Mouse (Mus musculus): ENCODE data around the gene Cotl1.
"Not testable (repeated sequence)": the region's sequence is repeated elsewhere in the genome, so short reads cannot be mapped to it uniquely, and the experiment has no call there.

Cotl1 gene

DNA sequence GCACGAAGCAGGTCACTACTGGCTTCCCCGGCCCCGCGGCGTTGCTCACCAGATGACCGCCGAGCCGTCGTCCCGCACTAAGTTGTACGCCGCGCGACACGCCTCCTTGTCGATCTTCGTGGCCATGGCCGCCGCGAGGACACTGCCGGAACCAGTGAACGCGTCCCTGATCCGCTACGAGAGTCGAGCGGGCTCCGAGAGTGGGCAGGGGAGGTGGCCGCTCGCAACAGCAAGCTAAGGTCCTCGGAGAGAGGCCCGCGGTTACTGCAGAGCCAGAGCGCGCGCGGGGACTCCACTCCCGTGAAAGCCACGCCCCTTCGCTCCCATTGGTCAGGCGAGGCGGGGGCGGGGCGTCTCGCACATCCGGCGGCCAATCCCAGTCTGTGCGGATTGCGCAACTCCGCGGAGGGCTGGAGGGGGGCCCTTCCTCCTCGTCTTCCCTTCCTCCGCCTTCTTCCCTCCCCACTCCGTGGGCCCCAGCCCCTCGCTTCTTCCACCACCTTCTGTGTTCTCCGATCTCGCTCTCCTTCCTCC is at the start of gene Cotl1:
Gene Cotl1 (minus strand): TSS at position 270 of the 534 bp plus-strand sequence.
- DNase-seq (ENCODE audit: low read depth, low spot score): peak; percentile 90

DNA sequence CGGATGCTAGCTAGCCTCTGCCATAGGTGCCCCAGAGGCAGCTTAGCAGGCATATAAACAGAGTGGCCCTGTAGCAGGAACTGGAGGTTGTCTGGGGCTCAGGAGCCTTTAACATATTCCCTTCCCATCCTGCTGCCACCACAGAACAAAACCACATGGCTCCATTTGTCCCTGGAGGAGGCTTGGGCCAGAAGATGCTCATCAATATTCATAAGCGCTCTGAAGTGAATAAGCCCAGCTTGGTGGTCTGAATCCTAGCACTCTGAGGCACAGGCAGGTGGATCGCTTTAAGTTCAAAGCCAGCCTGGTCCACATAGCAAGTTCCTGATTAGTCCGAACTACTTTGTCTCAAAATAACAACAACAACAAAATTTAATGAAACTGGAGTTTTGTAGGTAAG is 47.7 kb upstream of the Cotl1 start:
- DNase-seq (ENCODE audit: low read depth, low spot score): no peak

DNA sequence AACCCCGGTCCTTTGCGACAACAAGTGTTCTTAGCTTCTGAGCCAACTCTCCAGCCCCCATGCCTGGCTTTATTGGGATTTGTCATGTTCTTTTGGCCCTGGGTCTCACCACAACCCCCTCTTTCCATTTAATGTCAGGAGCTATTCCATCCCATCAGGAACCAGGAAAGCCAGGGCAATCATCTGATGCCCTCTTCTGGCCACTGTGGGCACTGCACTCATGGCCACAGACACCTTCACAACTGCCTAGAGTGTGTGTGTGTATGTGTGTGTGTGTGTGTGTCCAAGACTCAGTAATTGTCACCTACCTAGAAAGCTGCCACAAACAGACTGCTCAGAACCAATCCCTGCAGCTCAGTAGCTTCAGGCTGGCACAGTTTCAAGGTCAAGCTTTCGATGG is 46.8 kb upstream of the Cotl1 start:
- DNase-seq (ENCODE audit: low read depth, low spot score): no peak

DNA sequence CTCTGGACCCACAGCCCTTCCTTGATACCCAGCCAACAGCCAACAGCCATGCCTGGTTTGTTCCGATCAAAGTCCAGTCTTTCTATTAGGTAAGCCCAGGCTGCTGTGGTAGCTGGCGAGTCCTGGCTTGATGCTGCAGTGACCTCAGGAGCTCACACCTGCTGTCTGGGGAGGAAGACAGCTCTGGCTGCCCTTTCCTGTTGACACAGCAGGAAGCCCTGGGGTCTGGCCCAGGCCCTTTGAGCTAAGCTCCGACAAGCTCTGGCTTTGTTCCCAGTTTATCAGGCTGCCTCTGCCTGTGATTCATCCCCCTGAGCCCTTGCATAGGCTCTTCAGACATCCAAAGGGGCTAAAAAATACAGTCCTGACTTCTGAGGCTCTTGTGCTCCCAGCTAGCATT is 45.3 kb upstream of the Cotl1 start:
- DNase-seq (ENCODE audit: low read depth, low spot score): no peak

DNA sequence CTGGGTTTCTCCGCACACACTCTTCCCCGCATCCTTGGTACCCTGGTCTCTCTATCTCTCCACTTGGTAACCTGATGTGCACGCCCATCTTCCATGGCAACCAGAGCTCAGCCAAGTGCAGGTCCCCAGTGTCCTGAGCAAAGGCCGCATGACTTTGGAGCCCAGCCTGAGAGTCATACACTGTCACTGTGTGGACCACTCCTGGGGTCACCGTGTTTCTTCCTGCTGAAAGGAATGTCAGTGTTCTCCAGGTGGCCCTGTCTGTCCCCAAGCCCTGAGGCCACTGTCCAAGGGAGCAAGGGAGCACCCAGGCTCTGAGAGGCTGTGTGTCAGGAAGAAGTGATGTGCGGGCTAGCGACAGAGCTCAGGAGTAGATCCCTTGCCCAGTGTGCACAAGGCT is 42.9 kb upstream of the Cotl1 start:
- no peak for DNase-seq (ENCODE audit: low read depth, low spot score)

DNA sequence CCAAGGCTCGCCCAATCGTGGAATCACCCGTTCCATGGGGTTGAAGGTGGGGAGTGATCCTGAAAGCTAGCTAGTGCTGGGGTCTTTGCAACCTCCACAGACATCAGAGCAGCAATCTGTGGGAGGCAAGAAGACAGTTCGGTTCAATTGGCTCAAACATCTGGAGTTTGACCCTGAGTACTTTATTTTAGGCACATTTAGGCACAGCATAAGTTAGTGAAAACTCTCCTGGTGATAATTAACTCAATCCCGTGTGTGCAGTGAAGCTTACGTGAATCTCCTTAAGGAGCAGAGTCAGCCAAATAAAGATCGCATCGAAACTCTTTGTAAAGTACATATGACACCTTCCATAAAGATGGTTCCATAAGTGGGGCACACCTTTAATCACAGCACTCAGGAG is 41.6 kb upstream of the Cotl1 start:
- DNase-seq (ENCODE audit: low read depth, low spot score): no peak

DNA sequence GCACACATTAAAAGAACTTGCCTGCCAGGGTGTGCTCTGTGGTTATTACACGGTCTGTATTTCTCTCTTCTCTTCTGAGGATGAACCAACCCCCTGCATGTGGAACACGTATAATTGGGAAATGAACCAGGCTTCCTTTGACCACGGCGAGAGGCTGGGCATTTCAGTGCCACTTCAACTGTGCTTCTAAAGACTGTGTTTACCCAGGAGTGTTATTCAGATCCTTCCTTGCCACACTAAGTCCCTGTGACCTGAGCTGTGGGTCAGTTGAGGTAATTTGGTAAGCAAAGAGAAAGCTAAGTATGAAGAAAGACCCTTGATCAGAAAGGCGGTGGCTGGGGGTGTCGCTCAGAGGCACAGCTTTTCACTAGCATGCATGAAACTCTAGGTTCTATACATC is 41.0 kb upstream of the Cotl1 start:
- no peak for DNase-seq (ENCODE audit: low read depth, low spot score)

DNA sequence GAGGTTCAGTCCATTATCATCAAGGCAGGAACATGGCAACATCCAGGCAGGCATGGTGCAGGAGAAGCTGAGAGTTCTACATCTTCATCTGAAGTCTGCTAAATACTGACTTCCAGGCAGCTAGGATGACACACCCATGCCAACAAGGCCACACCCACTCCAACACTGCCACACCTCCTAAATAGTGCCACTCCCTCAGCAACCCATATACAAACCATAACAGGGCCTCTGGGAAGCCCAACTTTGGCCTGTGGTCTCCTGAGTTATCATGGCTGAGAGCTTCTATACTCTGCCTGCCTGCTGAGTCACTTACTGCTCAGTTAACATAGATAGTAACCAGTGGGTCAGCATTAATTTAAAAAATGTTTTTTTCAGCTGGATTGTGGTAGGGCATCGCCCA is 32.8 kb upstream of the Cotl1 start:
- no peak for DNase-seq (ENCODE audit: low read depth, low spot score)

DNA sequence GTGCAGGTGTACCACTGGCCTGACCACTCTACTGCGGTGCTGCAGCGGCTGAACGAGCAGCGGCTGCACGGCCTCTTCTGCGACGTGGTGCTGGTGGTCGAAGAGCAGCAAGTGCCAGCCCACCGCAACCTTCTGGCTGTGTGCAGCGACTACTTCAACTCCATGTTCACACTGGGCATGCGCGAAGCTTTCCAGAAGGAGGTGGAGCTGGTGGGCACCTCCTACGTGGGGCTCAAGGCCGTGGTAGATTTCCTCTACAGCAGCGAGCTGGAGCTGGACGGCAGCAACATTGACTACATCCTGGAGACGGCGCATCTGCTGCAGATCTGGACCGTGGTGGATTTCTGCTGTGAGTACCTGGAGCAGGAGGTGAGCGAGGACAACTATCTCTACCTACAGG is 29.3 kb upstream of the Cotl1 start:
- no peak for DNase-seq (ENCODE audit: low read depth, low spot score)

DNA sequence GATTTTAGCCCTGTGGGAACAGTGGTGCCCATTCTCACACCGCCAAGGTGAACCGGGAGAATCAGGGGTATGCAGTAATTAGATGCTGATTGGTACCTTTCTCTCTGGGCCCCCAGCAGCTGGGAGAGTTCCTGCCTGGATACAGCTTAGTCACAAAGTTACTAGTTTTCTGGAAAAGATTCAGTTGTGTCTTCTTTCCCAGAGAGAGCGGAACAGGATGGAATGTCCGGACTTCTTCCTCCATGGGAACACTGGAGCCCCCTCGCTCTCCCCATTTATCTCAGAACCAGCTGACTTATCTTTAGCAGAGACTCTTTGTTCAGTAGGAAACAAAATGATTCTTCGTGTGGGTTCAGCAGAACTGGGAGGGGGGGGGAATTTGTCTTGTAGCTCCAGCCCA is 22.4 kb upstream of the Cotl1 start:
- no peak for DNase-seq (ENCODE audit: low read depth, low spot score)

DNA sequence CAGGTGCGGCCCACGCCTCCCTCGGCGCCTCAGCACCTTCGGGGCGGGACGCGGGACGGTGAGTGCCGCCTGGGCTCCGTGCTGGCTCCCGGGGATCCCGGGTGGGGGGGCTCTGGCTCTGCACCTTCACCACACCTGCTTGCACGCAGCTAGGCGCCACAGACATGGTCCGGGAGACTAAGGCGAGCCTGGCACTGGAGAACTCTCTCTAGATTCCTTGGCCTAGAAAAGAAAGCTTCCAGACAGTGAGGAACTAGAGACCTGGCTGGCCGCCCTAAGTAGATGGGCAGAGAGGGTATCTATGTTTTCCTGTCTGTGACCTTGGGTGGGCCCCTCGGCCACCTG is 22.0 kb upstream of the Cotl1 start:
- no peak for DNase-seq (ENCODE audit: low read depth, low spot score)

DNA sequence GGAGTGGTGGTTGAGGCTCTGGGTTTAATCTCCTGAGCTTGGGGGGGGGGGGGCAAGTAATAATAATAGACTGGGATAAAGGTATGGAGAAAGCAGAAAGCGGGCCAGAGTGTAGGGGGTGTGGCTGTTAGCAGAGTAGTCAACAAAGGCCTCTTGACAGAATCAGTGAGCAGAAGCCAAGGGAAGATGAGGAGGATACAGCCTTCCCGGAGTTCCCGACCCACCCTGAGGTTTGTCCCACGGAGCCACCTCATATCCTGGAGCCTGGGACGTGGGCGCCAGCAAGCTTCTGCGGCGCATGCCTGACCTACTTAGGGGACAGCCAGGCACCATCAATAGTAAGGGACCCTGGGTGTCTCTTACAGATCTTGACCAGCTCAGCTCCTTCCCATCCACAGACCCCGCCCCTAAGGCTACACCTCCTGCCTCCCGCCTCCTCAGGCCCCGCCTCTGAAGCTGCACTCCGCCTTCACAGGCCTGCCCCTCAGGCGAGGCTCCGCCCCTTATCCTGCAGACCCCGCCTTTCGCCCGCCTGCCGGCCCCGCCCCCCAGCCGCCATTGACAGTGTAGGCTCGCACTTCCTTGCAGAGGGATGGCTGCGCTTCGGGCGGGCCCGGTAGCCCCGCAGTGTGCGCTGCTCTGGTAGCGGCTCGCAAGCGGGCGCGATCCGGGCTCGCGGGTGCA is 21.5 kb upstream of the Cotl1 start, which contains the start of gene Klhl36:
Gene Klhl36 (plus strand): TSS at position 561 of the 684 bp plus-strand sequence.
- peak; percentile 87 for DNase-seq (ENCODE audit: low read depth, low spot score)

DNA sequence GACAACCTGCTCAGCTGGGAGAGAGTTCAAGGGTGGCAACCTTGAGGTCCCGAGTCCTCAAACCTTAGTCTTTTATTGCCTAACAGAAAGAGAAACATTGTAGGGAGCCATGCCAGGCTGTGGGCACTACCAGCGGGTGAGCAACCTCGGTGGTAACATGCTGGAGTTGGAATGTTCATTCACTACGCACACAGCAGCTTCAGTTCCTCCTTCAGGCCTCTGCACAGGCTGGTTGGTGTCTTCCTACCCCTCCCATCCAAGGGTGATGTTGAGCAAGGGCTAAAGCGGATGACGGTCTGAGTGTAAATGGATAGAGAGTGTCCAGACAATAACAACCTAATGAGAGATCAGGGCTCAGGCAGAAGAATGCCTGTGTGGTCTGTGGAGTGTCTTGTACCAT is 17.4 kb upstream of the Cotl1 start:
- no peak for DNase-seq (ENCODE audit: low read depth, low spot score)

DNA sequence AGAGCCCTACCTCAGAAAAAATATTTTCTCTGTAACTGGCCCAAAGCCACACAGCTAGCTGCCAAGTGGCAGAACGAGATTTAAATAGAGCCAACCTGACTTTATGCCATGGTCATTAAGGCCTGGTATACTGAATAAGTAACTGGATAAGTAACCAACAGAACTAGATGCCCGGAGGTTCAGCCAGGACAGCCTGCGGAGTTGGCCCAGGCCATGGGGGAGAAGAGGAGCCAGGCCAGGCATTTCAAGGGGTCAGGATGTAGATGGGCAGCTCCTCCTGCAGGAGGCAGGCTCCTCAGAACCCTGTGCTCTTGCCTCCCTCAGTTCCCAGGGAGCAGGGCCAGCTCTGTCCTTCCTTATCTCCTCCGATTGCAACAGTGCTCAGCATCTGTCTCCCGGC is 15.3 kb upstream of the Cotl1 start:
- DNase-seq (ENCODE audit: low read depth, low spot score): no peak

DNA sequence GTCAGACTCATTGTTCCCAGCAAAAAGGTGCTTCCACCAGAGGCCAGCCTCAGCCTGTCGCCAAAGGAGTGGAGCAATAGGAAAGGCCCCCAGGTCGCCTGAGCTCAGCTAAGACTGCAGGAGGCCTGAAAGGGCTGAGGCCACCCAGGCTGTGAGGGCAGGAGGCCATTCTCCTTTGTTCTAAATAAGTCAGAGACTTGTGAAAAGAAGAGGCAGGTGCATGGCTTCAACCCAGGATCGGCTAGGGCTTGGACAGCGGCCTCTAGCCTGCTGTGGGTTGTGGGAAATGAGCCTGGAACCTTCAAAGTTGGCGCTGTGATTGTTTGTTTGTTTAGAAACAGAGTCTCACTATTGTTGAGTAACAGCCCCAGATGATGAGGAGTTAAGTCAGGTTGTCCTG is 13.7 kb upstream of the Cotl1 start:
- no peak for DNase-seq (ENCODE audit: low read depth, low spot score)

DNA sequence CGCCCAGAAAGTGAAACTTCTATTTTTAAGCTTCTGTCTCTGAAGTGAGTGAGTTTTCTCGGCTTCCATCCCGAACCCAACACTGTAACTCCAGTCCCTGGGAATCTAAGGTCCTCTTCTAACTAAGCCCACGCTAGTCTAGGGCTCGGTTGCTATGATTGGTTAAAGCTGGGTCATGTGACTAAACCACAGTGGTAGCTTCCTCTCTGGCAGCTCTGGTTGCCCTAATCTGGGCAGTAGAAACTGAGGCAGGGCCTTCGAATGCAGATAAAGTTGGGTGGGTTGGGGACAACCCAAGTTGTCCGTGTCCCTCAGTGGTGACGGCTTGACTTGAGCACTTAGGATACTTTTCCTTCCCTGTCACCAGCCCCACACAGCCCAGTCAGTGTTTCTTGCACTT is 13.2 kb upstream of the Cotl1 start:
- DNase-seq (ENCODE audit: low read depth, low spot score): no peak

DNA sequence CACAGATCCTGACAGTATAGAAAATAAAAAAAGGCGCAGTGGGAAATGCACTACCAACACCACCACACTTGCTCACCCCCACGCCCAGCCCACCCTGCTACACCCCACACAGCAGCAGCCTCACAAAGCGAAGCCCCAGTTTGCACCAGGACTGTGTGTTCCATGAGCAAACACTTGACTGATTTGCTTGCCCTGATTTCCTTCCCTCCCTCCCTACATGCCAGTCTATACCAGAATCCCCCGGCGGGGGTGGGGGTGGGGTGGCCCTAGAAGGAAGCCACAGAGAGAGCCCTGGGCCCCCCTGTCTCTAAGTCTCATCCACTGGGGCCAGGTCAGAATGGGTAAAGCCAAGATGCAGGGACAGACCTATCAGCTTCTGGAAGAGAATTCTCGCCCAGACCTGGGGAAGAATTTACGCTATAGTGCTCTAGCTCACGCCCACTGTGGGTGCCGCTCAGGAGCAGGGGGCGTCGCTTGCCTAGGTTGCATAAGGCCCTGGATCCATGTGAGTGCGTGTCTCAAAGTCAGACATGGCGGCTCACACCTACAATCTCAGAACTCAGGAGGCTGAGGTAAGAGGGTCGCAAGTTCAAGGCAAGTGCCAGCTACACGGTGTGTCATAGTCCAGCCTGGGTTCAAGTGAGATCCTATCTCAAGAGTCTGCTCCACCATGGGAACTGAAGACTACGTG is 7.0 kb upstream of the Cotl1 start:
- no peak for DNase-seq (ENCODE audit: low read depth, low spot score)

DNA sequence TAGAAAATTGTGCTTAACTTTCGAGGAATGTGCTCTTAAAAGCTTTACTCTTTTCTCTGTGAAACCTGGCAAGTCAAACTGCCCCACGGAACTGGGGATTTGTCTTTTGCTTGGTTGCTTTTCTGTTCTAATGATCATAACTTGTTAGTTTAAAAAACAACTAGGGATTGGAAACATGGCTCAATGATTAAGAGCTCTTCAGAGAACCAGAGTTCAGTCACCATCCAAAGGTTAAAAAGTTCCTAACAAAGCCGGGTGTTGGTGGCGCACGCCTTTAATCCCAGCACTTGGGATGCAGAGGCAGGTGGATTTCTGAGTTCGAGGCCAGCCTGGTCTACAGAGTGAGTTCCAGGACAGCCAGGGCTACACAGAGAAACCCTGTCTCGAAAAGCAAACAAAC is 5.4 kb upstream of the Cotl1 start:
- not testable (repeated sequence) for DNase-seq (ENCODE audit: low read depth, low spot score)

DNA sequence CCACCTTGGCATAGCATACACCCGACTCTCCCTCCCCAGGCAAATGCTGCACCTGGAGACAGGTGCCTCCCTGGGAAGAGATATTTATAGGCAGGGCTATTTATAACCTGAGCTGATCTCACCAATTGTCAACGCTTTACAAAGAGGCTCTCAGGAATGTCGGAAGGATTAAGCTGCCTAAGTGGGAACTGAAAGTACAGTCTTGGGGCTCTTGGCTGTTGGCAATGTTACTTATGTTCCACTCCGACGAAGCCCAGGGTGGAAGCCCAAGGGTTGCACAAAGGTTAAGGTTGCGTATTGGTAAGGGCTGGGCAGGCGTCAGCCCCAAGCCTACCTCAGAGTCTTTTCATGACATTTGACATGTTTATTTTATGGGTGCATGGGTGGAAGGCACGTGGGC is 4.2 kb upstream of the Cotl1 start:
- DNase-seq (ENCODE audit: low read depth, low spot score): no peak

DNA sequence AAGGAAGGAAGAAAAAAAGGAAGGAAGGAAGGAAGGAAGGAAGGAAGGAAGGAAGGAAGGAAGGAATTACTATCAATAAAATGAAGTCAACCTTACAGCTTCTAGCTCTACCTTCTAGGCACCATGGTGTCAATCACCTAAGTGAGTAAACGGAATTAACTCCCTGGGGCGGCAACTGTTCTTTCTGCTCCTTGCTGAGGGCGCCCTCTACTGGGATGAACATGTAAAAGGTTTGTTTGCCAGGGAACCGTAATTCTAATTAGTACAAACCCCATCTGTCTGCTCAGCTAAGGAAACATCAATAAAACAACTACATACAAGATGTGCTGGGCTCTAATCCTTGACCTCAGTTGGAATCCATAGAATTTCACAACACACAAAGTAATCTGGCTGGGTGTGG is 3.1 kb upstream of the Cotl1 start:
- peak; percentile 72 for DNase-seq (ENCODE audit: low read depth, low spot score)

DNA sequence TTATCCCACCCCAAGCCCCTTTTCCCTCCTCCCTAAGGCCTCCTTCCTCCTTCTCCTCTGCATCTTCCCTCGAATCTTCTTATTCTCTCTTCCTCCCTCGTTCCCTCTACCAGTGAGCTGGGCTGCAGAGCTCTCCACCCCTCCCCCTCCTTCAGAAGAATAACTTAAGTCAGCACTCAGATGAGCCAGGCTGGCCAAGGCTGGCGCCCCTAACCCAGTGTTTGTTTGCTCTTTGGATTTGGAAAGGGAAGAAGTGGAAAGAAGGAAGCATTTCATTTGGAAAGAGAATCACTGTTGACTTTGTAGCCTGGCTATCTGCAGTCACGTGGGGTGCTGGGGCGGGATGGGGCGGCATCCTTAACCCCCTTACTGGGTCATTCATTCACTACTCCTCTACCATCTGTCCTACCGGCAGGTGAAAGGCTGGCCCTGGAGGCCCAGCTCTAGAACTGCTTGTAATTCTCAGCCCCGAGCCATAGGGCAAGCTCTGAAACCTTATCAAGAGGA is 614 bp upstream of the Cotl1 start:
- DNase-seq (ENCODE audit: low read depth, low spot score): no peak

DNA sequence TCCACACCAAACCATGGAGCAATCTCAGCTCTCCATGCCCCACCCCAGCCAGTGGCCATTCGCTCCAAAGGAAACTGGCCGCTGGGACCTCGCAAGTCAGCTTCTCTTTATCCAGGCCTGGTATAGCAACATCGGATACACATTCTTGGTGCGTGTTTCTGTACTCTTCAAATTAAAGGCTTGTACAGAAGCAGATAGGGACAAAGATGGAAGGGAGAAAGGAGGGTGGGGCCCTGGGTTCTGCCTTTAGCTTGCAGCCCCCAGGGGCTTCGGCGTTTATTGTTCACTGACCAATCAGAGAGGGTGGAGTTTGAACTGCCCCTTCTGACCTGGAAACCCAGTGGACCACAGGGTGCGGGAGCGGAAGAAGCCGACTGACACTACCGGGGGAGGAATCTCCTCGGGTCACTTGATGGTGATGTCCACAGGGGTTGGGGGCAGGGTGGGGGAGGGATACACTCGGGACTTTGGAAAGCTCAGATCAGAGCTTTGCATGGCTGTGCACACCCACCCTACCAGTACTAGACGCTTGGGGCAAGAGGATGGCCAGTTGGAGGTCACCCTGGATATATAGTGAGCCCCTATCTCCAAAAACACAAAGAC is 824 bp downstream of the Cotl1 start:
- DNase-seq (ENCODE audit: low read depth, low spot score): no peak

DNA sequence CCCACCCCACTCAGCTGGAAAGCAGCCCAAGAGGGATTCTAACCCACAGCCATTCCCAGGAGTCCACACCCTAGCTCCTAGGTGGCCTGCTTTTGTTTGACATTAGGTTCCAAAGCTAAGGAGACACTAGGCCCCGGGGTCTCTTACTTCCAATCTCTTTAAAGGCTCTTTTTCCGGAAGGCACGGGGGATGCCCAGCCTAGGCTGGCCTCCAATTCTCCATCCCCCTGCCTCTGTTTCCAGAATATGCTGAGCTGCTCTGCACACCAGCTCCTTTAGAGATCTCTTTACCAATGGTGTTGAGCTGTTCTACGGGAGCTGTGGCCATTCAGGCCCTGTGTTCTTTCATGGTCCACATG is 1.4 kb downstream of the Cotl1 start:
- DNase-seq (ENCODE audit: low read depth, low spot score): no peak
